Mouse (Mus musculus): ENCODE measurements at regions not wholly inside any gene's neighbourhood (a gene's known extent, or its start where the extent isn't known, plus 50 kb on each side); places are given as distances from the start of the nearest gene placed in this dataset.
A peak's percentile ranks its signal among the peaks of the same experiment; 100 is the strongest.

DNA sequence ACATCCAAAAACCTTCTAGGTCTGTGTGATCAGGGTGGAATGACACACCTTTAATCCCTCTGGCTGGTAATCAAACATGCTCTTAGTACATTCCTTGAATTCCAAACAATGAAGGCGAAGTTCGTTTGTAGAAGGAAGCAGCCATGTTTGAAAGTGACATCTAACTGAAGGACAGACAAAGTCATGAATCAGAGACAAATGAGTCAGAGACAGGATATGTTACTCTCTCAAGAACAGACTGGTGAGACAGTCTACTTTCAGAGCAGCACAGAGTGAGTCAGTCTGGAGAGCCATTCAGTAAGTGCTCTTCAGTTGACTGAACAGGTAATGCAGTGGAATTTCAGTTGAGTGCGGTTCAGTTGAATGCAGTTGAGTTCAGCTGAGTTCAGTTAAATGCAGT, 150.4 kb downstream of the Cpe start:
- no peak for DNase-seq (ENCODE audit: low spot score in 2 of 2)
- intact Hi-C loops (cut with DNase I), result no loop called here

DNA sequence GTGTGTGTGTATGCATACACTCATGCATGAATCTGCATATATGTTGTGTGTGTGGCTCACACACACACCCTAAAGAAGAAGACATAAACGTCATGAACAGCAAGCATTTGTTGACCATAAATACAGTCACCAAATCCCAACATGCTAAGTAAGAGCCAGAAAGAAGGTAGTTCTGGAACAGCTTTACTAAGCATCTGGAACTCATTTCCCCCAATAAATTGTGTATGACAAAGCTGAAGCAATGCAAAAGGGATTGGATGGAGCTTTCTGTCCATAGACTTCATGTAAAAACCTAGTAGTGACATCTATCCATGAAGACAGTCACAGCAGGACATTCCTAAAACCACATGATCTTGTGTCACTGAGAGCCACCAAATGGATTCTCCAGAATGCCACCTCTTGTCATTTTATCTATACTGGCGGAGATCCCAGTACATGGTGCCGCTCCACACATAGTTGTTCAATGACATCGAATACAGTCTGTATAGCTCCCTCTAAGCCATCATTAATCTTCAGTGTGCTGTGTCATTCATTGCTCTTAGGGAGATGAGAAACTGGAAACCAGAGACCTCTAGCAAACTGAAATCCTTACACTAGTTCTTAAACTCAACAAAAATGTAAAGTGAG, 152.9 kb downstream of the Cpe start:
- intact Hi-C loops (cut with DNase I), result no loop called here
- no peak for DNase-seq (ENCODE audit: low spot score in 2 of 2)

DNA sequence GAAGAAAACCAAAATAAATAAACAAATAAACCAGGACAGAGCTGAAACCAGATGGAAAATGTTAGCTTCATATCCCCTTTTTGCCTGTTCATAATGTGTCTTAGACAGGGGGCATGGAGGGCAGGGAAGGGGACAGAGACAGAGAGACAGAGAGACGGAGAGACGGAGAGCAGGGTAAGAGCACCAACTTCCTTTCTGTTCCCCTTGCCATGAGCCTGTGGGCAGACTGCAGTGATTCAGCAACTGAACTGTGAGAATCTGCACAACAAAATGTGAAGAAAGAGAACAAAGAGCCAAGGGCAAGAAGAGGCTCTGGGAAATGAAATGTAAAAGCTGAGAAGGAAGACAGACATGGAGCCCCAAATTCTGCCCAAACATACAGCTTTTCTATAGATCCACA, 161.1 kb downstream of the Cpe start:
- intact Hi-C loops (cut with DNase I), result no loop called here
- no peak for DNase-seq (ENCODE audit: low spot score in 2 of 2)

- DNase-seq (ENCODE audit: low spot score in 2 of 2), result peak in 1 of 2 experiments; percentile 5
- intact Hi-C loops (cut with DNase I), result no loop called here
Measured at GRCm38 (mm10) chr8:64522441-64523102, 170.3 kb downstream of the Cpe start.

DNA sequence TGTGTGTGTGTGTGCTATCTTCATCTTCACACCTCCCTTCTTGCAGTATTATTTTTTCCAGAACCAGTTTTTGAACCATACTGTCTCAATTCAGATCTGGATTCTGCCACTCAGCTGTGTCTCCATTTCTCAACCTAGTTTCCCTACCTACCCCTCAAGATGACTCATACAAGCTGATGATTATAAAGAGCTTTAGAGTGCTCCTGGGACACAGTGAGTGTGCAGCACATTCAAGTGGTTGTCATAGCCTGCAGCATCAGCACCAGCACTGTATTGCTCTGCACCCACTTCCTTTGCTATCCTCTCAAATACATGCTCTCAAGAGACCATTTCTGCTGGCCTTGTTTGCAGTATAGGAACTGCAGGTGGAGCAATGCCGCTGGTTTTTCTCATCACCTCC, 173.2 kb downstream of the Cpe start:
- DNase-seq (ENCODE audit: low spot score in 2 of 2), result peak in 1 of 2 experiments; percentile 29
- intact Hi-C loops (cut with DNase I), result no loop called here

GRCm38 (mm10) chr8:64515923-64516322, 176.9 kb downstream of the Cpe start:
- DNase-seq (ENCODE audit: low spot score in 2 of 2), result no peak
- intact Hi-C loops (cut with DNase I), result no loop called here

DNA sequence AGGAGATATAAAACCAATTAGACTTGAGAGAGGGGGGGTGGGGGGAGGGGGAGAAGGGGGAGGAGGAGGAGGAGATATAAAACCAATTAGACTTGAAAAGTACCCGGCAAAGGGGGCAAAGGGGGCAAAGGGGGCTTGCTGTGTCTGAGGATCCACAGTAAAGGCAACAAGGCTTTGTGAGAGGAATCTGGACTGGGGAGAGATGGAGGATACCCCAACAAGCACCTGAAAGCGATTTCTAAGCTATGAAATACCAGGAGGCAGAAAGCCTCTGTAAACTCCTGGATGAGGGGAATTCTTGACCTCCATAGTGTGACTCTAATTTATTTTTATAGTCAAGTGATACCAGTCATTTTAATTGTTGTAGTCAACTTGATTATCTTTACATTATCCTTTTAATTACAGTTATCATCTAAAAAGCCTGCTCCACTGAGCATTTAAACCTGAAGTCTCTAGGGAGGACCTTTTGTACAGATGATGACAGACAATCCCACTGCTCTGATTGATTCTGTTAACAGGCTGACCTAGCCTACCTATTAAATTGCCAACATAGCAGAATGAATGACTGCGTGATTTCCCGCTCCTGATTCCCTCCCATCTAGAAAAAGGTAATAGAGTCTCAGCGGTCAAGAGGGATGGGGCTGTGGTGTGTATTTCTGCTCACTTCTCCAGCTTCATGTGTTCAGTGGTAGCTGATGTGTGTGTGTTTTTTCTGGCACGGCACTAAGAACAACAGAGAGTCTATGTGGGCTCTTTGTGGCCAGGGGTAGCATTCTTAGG, 195.4 kb downstream of the Cpe start:
- intact Hi-C loops (cut with DNase I), result no loop called here
- no peak for DNase-seq (ENCODE audit: low spot score in 2 of 2)

DNA sequence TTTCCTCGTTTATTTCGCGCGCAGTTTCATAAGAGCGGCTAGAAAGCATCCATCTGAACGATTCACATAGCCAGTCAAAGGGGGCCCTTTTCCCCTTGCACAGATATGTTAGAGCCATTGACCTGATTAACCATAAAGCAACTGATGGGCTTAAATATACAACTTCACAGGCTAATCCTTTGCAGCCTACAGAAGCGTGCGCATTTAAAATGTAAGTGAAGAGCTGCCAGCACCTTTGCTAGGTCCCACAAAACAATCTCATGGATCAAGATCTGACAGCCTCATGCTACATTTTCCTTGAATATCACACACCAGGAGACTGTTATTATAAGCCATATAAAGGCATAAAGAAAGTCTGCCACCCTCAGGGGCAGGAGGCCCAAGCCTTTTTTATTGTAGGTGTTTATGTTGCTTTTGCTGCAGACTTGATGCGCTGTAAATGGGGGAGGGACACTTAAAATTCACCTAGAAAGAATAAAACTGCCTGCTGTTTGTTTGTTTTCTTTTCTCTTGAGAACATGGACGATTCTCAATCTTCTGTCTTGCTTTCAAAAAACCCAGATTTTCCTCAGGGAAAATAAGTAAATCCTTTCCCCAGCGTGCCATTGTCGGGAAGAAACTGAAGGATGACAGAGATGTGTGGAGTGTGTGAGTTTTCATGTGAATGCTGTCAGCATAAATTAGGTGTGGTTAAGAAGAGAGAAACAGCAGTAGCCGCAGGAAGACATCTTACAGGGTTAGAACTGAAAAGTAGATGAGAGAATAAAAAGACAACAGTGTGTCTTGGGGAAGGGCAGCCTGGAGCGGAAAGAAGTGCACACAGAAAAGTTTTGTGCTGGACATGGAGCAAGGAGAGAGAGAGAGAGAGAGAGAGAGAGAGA, 196.3 kb downstream of the Cpe start:
- intact Hi-C loops (cut with DNase I), result no loop called here
- DNase-seq (ENCODE audit: low spot score in 2 of 2), result peak in 1 of 2 experiments; percentile 4

GRCm38 (mm10) chr8:64491561-64491960, 201.3 kb downstream of the Cpe start:
- intact Hi-C loops (cut with DNase I), result no loop called here
- DNase-seq (ENCODE audit: low spot score in 2 of 2), result no peak

DNA sequence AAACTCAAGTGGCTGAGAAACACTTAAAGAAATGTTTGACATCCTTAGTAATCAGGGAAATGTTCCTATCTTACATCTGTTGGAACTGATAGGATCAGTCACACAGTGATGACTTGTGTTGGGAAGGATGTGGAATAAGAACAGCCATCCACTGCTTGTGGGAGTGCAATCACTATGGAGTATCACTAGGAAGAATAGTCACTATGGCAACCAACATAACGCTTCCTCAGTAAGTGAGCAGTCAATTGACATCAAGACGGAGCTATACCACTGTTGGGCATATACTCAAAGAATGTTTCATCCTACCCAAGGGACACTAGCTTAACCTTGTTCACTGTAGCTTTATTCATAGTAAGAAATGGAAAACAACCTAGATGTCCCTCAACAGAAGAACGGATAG, 204.8 kb downstream of the Cpe start:
- intact Hi-C loops (cut with DNase I), result no loop called here
- no peak for DNase-seq (ENCODE audit: low spot score in 2 of 2)

DNA sequence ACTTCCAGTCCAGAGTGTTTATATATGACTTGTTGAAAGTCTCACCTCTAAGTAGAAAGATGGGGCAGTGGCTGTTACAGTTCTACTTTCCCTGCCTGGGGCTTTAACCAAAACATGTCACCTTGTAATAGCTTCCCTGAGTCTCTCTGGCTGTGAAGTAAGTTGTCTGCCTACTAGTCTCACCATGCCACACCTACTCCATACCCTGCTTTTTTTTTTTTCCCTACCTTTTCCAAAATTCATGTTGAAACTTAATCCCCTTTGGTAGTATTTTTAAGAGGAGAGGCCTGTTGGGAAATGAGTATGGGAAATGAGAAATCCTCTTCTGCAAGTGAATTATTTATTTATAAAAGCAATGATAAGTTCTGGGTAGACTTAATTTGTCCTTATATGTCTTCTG, 219.6 kb downstream of the Cpe start:
- no peak for DNase-seq (ENCODE audit: low spot score in 2 of 2)
- intact Hi-C loops (cut with DNase I), result no loop called here

DNA sequence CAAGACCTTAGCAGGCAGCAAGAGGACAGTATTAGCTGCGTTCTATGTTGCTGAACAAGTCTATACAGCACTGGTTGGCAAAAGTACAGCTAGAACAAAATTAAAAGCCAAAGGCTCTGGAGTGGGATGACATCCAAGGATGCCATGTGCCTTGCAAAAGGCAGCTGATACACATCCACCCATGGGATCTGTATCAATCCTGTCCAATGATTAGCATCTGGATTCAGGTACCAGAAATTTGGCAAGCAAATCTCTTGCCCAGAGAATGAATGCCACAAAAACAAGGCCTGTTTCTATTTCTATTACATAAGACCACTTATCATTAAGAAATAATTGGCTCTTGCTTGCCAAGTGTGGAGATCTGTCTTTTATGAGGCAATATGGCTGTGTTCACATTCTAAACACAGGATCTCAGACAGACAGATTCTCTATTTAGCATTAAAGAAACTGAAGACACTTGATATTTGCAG, 220.0 kb downstream of the Cpe start:
- intact Hi-C loops (cut with DNase I), result no loop called here
- DNase-seq (ENCODE audit: low spot score in 2 of 2), result no peak

GRCm38 (mm10) chr8:64461136-64461535, 231.7 kb downstream of the Cpe start:
- no peak for DNase-seq (ENCODE audit: low spot score in 2 of 2)
- intact Hi-C loops (cut with DNase I), result no loop called here

GRCm38 (mm10) chr8:64456970-64457369, 235.9 kb downstream of the Cpe start:
- no peak for DNase-seq (ENCODE audit: low spot score in 2 of 2)
- intact Hi-C loops (cut with DNase I), result no loop called here

- intact Hi-C loops (cut with DNase I), result no loop called here
- no peak for DNase-seq (ENCODE audit: low spot score in 2 of 2)
Measured at GRCm38 (mm10) chr8:64454736-64455135, 238.1 kb downstream of the Cpe start.

DNA sequence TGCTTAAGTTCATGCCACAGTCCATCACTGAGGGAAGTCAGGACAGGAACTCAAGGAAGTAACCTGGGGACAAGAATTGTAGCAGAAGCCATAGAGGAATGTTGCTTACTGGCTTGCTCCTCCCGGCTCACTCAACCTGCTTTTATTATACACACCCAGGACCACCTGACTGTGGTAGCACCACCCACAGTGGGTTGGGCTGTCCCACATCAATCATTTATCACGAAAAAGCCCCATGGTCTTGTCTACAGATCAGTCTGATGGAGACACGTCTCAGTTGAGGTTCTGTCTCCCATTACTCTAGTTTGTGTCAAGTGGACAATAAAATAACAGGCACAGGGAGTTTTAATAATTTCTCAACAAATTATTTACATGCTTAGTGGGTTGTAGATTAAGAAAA, 239.3 kb upstream of the Tll1 start:
- intact Hi-C loops (cut with DNase I), result no loop called here
- DNase-seq (ENCODE audit: low spot score in 2 of 2), result no peak

GRCm38 (mm10) chr8:64444429-64444828, 238.4 kb upstream of the Tll1 start:
- intact Hi-C loops (cut with DNase I), result no loop called here
- no peak for DNase-seq (ENCODE audit: low spot score in 2 of 2)

GRCm38 (mm10) chr8:64438489-64438888, 232.4 kb upstream of the Tll1 start:
- intact Hi-C loops (cut with DNase I), result no loop called here
- no peak for DNase-seq (ENCODE audit: low spot score in 2 of 2)

DNA sequence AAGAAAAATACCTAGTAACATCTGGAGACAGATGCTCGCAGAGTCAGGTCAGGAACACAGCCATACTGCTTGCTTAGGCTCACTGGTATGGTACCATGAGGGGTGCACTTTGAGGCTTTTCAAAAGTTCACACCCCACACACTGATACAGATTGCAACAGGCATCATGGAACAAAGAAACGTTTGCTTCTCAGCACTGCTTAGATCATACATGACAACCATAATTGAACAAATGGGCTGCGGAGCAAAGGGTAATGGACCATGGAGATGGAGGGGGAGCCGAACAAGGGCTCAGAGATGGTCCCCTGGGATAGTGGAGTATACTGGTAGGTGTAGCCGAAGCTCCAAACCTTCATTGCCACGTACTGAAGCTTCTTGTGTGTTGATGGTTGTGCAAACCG, 228.6 kb upstream of the Tll1 start:
- no peak for DNase-seq (ENCODE audit: low spot score in 2 of 2)
- intact Hi-C loops (cut with DNase I), result no loop called here

GRCm38 (mm10) chr8:64422850-64423214, 216.8 kb upstream of the Tll1 start:
- no peak for DNase-seq (ENCODE audit: low spot score in 2 of 2)
- intact Hi-C loops (cut with DNase I), result no loop called here

Data from left cerebral cortex, postnatal 25 days (tissue).